Mouse (Mus musculus) layer of hippocampus, adult 2 months (tissue): ENCODE results near the gene Adamtsl2. TPM values are rescaled to one million over a fixed set of nuclear protein-coding genes. Genes with fewer than 3 reads are reported as not detected.

Experiments
- DNase-seq, 2 experiments: peaks; one replicate each; pipeline ENCODE4 v3.0.0; 2022; ENCODE audit warnings: low spot score in 2 of 2
- H3K27ac ChIP-seq: fragments of 200-600 bp; 2 replicates; pipeline ENCODE4 v1.8.1; 2022
- H3K4me3 ChIP-seq: fragments of 200-600 bp; 2 replicates; pipeline ENCODE4 v1.8.1; 2022; ENCODE audit warnings: mild to moderate bottlenecking
- CTCF ChIP-seq: fragments of 200-600 bp; conservative IDR thresholded peaks from 2 replicates; pipeline ENCODE4 v1.8.1; 2022; ENCODE audit warnings: antibody characterized with exemption, mild to moderate bottlenecking, moderate library complexity
- total RNA-seq, 2 experiments: library from RNA; stranded (reverse); gene quantifications; 2 replicates each; pipeline ENCODE4 v1.2.3; 2021

The Adamtsl2 gene
- total RNA-seq, 2 experiments from 2014 or later: 12.8 to 18.1 TPM

GRCm38 (mm10) chr2:27106816-27107215, 27.6 kb downstream of the Adamtsl2 start:
- no peak overlapping the region for H3K4me3 ChIP-seq
- TF ChIP-seq CTCF: no peak
- peak overlapping the region; percentile 78; the same call in 1 of the 2 replicates for H3K27ac ChIP-seq
- no peak for DNase-seq

GRCm38 (mm10) chr2:27108144-27108543, 29.0 kb downstream of the Adamtsl2 start:
- Histone ChIP-seq H3K4me3 (no peak overlapping the region), H3K27ac (peak overlapping the region; percentile 78)
- no peak for DNase-seq
- no peak for TF ChIP-seq CTCF

- no peak overlapping the region for H3K4me3 ChIP-seq
- H3K27ac ChIP-seq: peak overlapping the region; percentile 78
- no peak for TF ChIP-seq CTCF
- DNase-seq: no peak
Observed at GRCm38 (mm10) chr2:27109052-27109451, 29.9 kb downstream of the Adamtsl2 start.

GRCm38 (mm10) chr2:27112585-27112984, 33.4 kb downstream of the Adamtsl2 start:
- no peak for DNase-seq
- Histone ChIP-seq H3K27ac (peak overlapping the region; percentile 9; the same call in 1 of the 2 replicates), H3K4me3 (no peak overlapping the region)
- no peak for TF ChIP-seq CTCF

GRCm38 (mm10) chr2:27114169-27114568, 35.0 kb downstream of the Adamtsl2 start:
- no peak overlapping the region for H3K27ac ChIP-seq
- no peak overlapping the region for H3K4me3 ChIP-seq
- no peak for TF ChIP-seq CTCF
- no peak for DNase-seq

- Histone ChIP-seq H3K4me3 (no peak overlapping the region), H3K27ac (0 out of 2 replicates have a peak overlapping the region, but pooled peaks have one; percentile 18)
- TF ChIP-seq CTCF: no peak
- DNase-seq: no peak
Observed at GRCm38 (mm10) chr2:27118452-27118851, 39.3 kb downstream of the Adamtsl2 start.

GRCm38 (mm10) chr2:27119766-27120165, 40.6 kb downstream of the Adamtsl2 start:
- Histone ChIP-seq H3K4me3 (no peak overlapping the region), H3K27ac (peak overlapping the region; percentile 36; the same call in 1 of the 2 replicates)
- DNase-seq: no peak
- TF ChIP-seq CTCF: no peak

GRCm38 (mm10) chr2:27120241-27120641, 41.1 kb downstream of the Adamtsl2 start:
- TF ChIP-seq CTCF: no peak
- H3K4me3 ChIP-seq: no peak overlapping the region
- DNase-seq: no peak
- peak overlapping the region; percentile 53; the same call in 1 of the 2 replicates for H3K27ac ChIP-seq

GRCm38 (mm10) chr2:27121626-27122355, 42.6 kb downstream of the Adamtsl2 start:
- peak overlapping the region; percentile 43; the same call in 1 of the 2 replicates for H3K27ac ChIP-seq
- TF ChIP-seq CTCF: no peak
- DNase-seq: no peak
- no peak overlapping the region for H3K4me3 ChIP-seq

- Histone ChIP-seq H3K4me3 (no peak overlapping the region), H3K27ac (peak overlapping the region; percentile 6; the same call in 1 of the 2 replicates)
- TF ChIP-seq CTCF: no peak
- no peak for DNase-seq
Observed at GRCm38 (mm10) chr2:27122578-27122977, 43.4 kb downstream of the Adamtsl2 start.

- Histone ChIP-seq H3K27ac (peak overlapping the region; percentile 6; the same call in 1 of the 2 replicates), H3K4me3 (no peak overlapping the region)
- no peak for DNase-seq
- TF ChIP-seq CTCF: peak; percentile 54
Observed at GRCm38 (mm10) chr2:27123121-27123520, 43.9 kb downstream of the Adamtsl2 start.

- TF ChIP-seq CTCF: peak; percentile 84
- DNase-seq: peak in 1 of 2 experiments; percentile 58
- no peak overlapping the region for H3K4me3 ChIP-seq
- H3K27ac ChIP-seq: no peak overlapping the region
Observed at GRCm38 (mm10) chr2:27125979-27126378, 46.8 kb downstream of the Adamtsl2 start.

- Histone ChIP-seq H3K4me3 (no peak overlapping the region), H3K27ac (no peak overlapping the region)
- no peak for TF ChIP-seq CTCF
- no peak for DNase-seq
Observed at GRCm38 (mm10) chr2:27126496-27126895, 47.3 kb downstream of the Adamtsl2 start.

- H3K4me3 ChIP-seq: no peak overlapping the region
- DNase-seq: no peak
- TF ChIP-seq CTCF: no peak
- H3K27ac ChIP-seq: no peak overlapping the region
Observed at GRCm38 (mm10) chr2:27128990-27129389, 49.8 kb downstream of the Adamtsl2 start.
